Mouse (Mus musculus) ES-Bruce4 (cell line): ENCODE data around the gene Il1rl1.

ENCODE experiments used
- EP300 ChIP-seq: IDR thresholded peaks from 2 replicates; pipeline ENCODE4 v1.6.1; 2011; ENCODE audit warnings: low read depth, low read length; ENCODE audit not compliant: insufficient read depth
- POLR2A ChIP-seq: IDR thresholded peaks from one replicate; pipeline ENCODE4 v1.8.1; 2011; ENCODE audit warnings: low read length; ENCODE audit not compliant: insufficient read depth

- TF ChIP-seq EP300 (no peak), POLR2A (no peak)
These were observed 24.7 kb upstream of the Il1rl1 start for GRCm38 (mm10) chr1:40404682-40405081.
